Mouse (Mus musculus) testis, adult 2 months (tissue): ENCODE results near the gene Slc25a51.
"Not testable (repeated sequence)": the region's sequence is repeated elsewhere in the genome, so short reads cannot be mapped to it uniquely, and the experiment has no call there.

Experiments
- CTCF ChIP-seq: fragments of 200-500 bp; IDR thresholded peaks from 2 replicates; pipeline ENCODE4 v1.5.1; 2012; ENCODE audit warnings: low read depth, mild to moderate bottlenecking, inconsistent platforms, low read length, moderate library complexity; ENCODE audit not compliant: control insufficient read depth, insufficient read depth, insufficient replicate concordance
- POLR2A ChIP-seq: fragments of 200-500 bp; IDR thresholded peaks from 2 replicates; pipeline ENCODE4 v1.6.1; 2012; ENCODE audit warnings: low read depth, mild to moderate bottlenecking, inconsistent platforms, low read length, moderate library complexity; ENCODE audit not compliant: control insufficient read depth

- TF ChIP-seq CTCF, POLR2A: not testable (repeated sequence)
Observed at GRCm38 (mm10) chr4:45387296-45387695, 21.3 kb downstream of the Slc25a51 start.
